Mouse (Mus musculus) left cerebral cortex, postnatal 10 days (tissue): ENCODE results near the gene Rbp4. TPM values are rescaled to one million over a fixed set of nuclear protein-coding genes. Genes with fewer than 3 reads are reported as not detected.
A peak's percentile ranks its signal among the peaks of the same experiment; 100 is the strongest.

Source experiments
- DNase-seq, 2 experiments: peaks; one replicate each; pipeline ENCODE4 v3.0.0; 2021 to 2022; ENCODE audit warnings: low spot score in 2 of 2, mixed read lengths in 1 of 2; ENCODE audit errors: extremely low spot score in 1 of 2
- intact Hi-C: fragments of 180-260 bp; cut with DNase I; formaldehyde crosslinking; loops from one replicate; pipeline ENCODE4 v1.15.1; 2025
- total RNA-seq, 2 experiments: library from RNA; stranded (reverse); gene quantifications; 2 replicates each; pipeline ENCODE4 v1.2.3; 2021

Gene Rbp4
- total RNA-seq, 2 experiments from 2014 or later: 12.5 to 13.9 TPM

DNA sequence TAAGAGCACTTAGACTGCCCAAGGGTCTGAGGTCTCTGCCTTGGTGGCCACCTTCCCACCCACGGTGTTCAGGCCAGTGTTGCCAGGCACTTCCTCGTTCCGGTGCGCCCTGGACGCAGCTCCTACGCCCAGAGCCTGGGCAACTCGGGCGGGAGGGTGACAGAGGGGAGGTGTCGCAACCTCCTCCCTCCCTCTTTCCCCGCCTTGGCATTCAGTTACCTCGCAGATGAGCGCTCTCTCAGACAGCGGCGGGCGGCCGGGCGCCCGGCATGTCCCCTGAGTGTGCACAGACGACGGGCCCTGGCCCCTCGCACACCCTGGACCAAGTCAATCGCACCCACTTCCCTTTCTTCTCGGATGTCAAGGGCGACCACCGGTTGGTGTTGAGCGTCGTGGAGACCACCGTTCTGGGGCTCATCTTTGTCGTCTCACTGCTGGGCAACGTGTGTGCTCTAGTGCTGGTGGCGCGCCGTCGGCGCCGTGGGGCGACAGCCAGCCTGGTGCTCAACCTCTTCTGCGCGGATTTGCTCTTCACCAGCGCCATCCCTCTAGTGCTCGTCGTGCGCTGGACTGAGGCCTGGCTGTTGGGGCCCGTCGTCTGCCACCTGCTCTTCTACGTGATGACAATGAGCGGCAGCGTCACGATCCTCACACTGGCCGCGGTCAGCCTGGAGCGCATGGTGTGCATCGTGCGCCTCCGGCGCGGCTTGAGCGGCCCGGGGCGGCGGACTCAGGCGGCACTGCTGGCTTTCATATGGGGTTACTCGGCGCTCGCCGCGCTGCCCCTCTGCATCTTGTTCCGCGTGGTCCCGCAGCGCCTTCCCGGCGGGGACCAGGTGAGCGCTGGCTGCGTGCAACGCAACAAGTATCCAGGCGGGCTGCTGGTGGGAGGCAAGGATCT, 28.0 kb downstream of the Rbp4 start, which contains the start of gene Ffar4:
Ffar4 (plus strand) TSS at position 214 of the 901 bp plus-strand sequence.
- intact Hi-C loops: no loop called here
- DNase-seq: no peak

DNA sequence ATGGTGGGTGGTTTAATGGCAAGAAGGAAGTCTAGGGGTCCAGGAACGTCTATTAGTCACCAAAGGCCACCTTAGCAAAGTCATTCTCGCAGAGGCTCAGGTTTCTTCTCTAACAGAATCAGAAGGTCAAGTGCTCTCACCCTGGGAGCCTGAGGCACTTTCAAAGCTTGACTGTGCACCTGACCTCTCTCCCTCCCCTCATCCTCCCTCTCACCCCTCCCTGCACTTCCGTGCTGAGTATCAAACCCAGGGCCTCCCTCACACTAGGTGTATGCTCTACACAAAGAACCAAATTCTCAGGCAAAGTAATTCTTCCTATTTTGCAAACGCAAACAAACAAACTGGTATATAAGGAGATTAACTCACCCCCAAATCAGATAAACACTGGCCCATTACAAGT, 28.9 kb downstream of the Rbp4 start:
- no peak for DNase-seq
- intact Hi-C loops: no loop called here

DNA sequence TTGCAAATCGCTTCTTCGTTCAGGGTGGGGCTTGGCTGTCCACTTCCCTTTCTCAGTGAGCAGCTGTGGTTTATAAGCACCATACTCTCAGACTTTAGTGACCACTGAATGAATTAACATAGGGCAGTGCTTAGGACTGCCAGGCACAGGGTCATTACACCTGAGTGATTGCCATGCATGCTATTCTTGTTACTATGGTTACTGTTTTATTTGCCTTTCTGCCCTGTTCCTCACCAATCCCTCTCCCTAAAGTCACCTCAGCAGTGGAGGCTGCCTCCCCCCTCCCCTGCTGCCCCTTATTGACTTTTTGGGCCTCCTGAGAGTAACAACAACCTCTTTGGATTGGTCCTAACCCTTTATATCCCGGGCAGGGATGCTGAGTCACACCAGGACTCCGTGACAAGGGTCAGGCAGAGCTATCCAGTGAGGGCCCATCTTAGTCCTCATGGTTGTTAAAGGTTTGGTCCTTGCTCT, 33.5 kb downstream of the Rbp4 start:
- DNase-seq: no peak
- intact Hi-C loops: no loop called here

DNA sequence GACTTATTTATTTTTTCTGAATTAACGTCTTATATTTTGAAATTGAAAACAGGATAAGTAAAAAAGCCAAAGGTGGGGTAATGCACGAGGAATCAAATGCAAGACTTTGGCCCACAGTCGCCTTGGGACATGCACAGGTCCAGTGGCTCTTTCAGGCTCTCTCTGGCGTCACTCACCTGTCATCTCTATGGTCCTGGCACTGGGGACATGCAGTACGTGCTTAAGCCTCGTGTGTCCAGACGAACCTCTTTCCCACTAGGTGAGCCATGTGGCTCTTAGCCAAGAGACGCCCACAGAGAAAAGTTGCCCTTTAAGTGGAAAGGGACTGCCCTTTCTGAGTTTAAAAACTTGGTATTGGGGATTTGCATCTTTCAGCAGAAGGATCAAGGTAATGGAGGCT, 35.7 kb downstream of the Rbp4 start:
- intact Hi-C loops: loop anchor here (10.0 kb wide), 1 partner anchor 105 kb away; no protein-coding TSS in a partner anchor

DNA sequence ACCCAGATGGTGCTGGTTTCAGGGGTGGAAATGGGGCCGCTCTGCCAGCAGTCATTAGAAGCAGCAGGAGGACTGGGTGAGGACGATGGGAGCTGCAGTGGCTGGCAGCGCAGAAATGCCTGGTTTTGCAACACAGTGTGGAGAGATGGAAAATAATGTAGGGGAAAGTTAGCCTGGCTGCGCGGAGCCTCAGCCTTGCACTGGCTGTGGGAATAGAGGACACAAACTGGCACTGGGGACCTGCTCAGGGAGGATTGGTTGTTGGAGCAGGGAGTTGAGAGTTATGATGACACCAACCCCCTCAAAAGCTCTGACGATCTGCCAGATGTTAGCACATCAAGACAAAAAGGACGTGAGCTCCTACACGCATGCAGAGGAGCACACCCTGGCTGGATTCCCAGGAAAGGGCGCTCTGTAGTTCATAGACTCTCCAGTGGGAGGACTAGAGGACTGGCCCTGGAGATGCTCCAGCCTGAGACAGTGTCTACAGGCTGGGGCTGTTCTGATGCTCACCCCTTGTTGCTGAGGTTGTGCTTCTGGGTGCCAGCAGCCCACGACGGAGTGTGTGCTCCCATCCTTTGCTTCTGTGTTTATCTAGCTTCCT, 38.0 kb downstream of the Rbp4 start:
- intact Hi-C loops: loop anchor here (10.0 kb wide), 1 partner anchor 108 kb away; no protein-coding TSS in a partner anchor
- peak; percentile 7 to 55 for DNase-seq

More for the DNA sequence above, 35.7 kb downstream of the Rbp4 start:
- DNase-seq: no peak

DNA sequence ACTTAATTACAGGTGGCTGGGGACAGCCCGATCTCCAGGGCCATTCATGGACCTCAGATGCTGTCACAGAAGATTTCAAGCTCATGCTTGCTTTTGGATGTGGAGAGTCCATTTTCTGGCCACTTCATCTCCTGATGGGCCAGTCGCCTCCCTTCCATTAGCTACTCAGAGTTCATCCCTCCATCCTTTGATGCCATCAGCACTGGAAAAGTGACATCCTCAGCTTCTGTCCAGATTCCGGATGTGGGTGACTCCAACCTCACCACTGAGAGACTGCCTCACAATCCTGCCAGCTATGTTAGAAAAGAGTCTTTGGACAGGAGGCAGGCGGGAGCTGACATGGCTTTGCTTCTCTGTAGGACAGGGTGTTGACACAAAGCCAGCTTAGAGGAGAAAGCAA, 39.2 kb downstream of the Rbp4 start:
- intact Hi-C loops: loop anchor here (10.0 kb wide), 1 partner anchor 109 kb away; no protein-coding TSS in a partner anchor
- no peak for DNase-seq

DNA sequence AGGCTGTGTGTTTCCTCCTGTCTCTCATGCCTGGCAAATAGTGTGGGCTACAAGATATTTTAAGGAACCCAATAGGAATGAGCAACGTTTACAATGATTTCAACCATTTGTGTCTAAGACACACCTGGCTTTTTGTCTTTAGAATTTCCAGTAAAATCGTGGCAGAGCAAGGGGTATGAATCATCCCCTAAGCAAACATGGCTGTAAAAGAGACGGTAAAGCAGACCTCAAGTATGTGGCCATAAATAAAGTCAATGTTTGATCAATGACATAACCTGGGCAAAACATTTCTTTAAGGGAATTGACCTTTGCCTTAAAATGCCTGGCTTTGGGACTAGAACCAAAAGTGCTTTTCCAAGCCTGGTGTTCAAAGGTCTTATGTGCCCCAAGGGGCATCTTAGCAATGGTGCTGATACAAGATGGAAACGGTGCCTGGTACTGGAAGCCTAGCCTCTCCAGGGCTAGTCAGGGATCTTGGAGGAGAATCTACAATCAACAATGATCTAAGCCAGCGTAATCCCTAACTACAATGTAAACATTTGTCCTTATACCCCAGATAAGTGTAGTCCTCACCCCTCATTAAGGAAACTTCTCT, 42.1 kb downstream of the Rbp4 start:
- intact Hi-C loops: loop anchor here (10.0 kb wide), 1 partner anchor 112 kb away; no protein-coding TSS in a partner anchor
- no peak for DNase-seq

DNA sequence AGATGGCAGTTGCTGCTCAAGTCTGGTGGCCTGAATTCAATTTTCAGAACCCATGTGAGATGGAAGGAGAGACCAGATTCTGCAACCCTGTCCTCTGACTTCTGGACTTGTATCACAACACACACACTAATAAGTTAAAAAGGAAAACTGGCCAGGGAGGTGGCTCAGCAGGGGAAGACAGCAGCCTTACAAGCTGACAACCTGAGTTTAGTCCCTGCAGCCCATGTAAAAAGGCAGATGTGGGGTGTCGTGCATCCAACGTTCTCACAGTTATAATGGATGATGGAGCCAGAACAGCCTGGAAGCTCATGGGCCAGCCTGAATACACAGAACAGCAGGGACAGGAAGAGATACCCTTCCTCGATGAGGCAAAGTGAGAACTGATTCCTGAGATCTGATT, 43.7 kb downstream of the Rbp4 start:
- intact Hi-C loops: loop anchor here (10.0 kb wide), 1 partner anchor 113 kb away; no protein-coding TSS in a partner anchor
- DNase-seq: no peak

DNA sequence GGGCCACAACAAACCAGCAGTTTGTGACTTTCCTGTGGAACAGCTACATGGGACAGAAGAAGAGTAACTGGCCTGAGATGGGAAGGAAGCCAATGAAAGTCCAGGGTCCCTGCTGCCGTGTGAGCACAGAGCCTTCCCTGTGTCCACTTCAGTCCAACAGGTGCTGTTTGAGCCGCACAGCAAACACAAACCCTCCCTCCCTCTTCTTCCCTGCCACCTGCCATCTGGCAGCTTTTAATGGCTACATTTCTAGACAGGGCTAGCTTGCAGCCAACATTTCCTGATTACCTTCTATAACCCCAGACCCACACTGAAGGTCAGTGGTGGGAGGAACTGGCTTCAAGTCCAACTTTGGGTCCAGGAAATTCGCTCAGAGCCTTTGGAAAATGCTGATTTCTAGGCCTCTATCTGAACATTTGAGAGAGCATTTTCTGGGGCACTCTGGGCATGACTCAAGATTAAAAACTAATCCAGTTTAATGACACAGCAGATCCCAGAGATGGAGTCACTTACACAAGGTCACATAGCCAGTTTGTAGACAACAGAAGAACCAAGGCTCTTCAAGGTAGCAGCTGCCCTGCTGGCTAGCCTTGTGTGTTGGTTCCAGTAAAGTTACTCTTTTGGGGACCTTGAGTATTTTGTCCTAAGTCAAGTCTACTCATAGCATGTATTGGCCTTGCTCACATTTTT, 47.1 kb downstream of the Rbp4 start:
- DNase-seq: no peak
- intact Hi-C loops: loop anchor here (10.0 kb wide), 1 partner anchor 277 kb away; no protein-coding TSS in a partner anchor

DNA sequence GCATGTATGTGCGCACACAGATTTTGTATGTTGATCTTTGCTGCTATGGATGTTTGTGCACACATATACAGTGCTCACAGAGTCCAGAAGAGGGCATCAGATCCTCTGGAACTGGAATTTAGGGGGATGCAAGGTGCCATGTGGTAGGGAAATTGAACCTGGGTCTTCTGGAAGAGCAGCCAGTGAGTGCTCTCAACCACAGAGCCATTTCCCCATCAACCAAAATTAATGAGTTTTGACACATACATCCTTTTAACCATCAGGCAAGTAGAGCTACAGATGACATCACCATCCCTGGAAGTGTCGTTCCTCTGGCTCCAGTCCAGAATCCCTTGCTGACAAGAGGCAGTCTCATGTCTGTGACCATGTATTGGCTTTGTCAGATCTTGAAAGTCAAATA, 48.8 kb downstream of the Rbp4 start:
- no peak for DNase-seq
- intact Hi-C loops: loop anchor here (10.0 kb wide), 1 partner anchor 279 kb away; no protein-coding TSS in a partner anchor

DNA sequence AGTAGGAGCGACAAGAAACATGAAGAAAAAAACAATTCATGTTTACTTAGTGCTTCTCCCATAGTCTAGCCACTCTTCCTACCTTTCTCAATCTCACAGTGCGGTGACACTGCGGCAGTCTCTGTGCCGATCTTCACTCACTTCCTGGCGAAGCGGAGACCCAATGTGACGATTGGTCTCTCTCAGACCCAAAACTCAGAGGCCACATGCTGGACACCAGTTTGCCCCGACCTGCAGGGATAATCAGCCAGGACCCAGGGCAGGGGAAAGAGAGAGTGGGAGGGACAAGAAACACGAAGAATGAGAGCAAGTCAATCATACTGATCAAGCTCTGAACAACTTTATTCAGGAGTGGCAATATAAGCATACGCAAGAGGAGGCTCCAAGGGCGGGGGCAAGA, 50.0 kb downstream of the Rbp4 start:
- no peak for DNase-seq
- intact Hi-C loops: loop anchor here (10.0 kb wide), 1 partner anchor 280 kb away; no protein-coding TSS in a partner anchor

DNA sequence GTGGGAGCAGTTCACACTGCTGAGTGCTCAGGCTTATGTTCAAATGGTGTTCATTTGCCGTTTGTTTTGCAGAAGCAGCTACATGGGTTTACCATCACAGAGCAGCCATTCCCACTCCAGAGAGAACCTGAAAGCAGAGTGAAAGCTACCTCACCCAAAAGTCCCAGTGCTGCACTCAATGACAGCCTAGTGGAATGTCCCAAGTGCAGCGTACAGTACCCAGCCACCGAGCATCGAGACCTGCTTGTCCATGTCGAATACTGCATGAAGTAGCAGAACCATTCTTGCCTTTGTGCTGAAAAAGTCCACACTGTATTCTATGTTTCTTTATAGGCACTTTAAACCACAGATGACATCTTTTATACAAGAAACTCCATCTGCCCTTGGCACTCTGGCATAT, 51.9 kb downstream of the Rbp4 start:
- intact Hi-C loops: loop anchor here (10.0 kb wide), 1 partner anchor 282 kb away; no protein-coding TSS in a partner anchor
- no peak for DNase-seq

Other genes with a start within 250 kb of the Rbp4 start
- 1 to 10 TPM; 7.2 to 7.8 TPM for gene Myof, start 81.7 kb downstream of the Rbp4 start, total RNA-seq
- 1 to 10 TPM in 1 of 2 experiments, under 1 TPM in 1; 0.83 to 1.0 TPM for gene Cep55, start 70.3 kb downstream of the Rbp4 start, total RNA-seq
- under 1 TPM in 1 of 2 experiments, not detected in 1; 0.24 TPM for gene Ffar4, start 28.2 kb downstream of the Rbp4 start, total RNA-seq
- gene Pde6c, start 7.5 kb upstream of the Rbp4 start, total RNA-seq: under 1 TPM; 0.39 to 0.58 TPM
- 10 to 100 TPM; 15.7 to 16.0 TPM for gene Fra10ac1, start 98.9 kb upstream of the Rbp4 start, total RNA-seq
- gene Lgi1, start 139.3 kb upstream of the Rbp4 start, total RNA-seq: 100 to 1,000 TPM; 105 to 108 TPM